17 mouse cellular contexts compared by ENCODE assay signal in genomic region chr4:134626350-134626749, GRCm38 (mm10).
A peak's percentile ranks its signal among the peaks of the same experiment; 100 is the strongest.
DNase-seq lines count a peak whose midpoint lies in the region; ATAC-seq and TF ChIP-seq lines count a peak whose summit lies in the region.
"Had no signal": no experiment of that assay in that cellular context is flagged by ENCODE, and none has a peak within 500 bp of the region (broad histone marks: within the 10 kb centered on the region; RNA-seq: fewer than 3 reads in every experiment).

No protein-coding gene starts in this region.

- no peaks in the 10 kb centered on the region for H3K36me3 ChIP-seq in heart, embryonic 12.5 days
- H3K36me3 ChIP-seq in embryonic facial prominence, embryonic 10.5 days (replicated peaks) = no peaks in the 10 kb centered on the region
- H3K36me3 ChIP-seq in kidney, adult 2 months (ENCODE audit: control insufficient read depth, insufficient read depth, low read length) = no peaks in the 10 kb centered on the region
- H3K36me3 ChIP-seq: embryonic facial prominence, embryonic 12.5 days; forebrain, embryonic 12.5 days; limb, embryonic 12.5 days; stomach, embryonic 15.5 days had no signal

- peaks cover 21% of the 10 kb centered on the region for H3K4me1 ChIP-seq in cortical plate, adult 2 months (ENCODE audit: control insufficient read depth, insufficient read depth, low read length)
- peaks cover 71% of the 10 kb centered on the region for H3K4me1 ChIP-seq in heart, embryonic 12.5 days (replicated peaks)
- H3K4me1 ChIP-seq in embryonic facial prominence, embryonic 10.5 days = peaks cover 28% of the 10 kb centered on the region
- H3K4me1 ChIP-seq in kidney, adult 2 months (ENCODE audit: control insufficient read depth, insufficient read depth, low read length) = no peaks in the 10 kb centered on the region; the same call in 1 of the 2 replicates
- H3K4me1 ChIP-seq: stomach, embryonic 15.5 days had no signal

- intact Hi-C loops in left cerebral cortex, postnatal 4 days (cut with DNase I) = no loop called here

- H3K27me3 ChIP-seq in heart, embryonic 12.5 days (replicated peaks) = no peaks in the 10 kb centered on the region
- no peaks in the 10 kb centered on the region for H3K27me3 ChIP-seq in embryonic facial prominence, embryonic 10.5 days (replicated peaks; ENCODE audit: low read depth, poor library complexity, severe bottlenecking)
- no peaks in the 10 kb centered on the region for H3K27me3 ChIP-seq in kidney, adult 2 months (replicated peaks; ENCODE audit: control insufficient read depth, insufficient read depth, low read length)
- H3K27me3 ChIP-seq: embryonic facial prominence, embryonic 12.5 days; stomach, embryonic 15.5 days had no signal

- no peak for TF ChIP-seq CTCF in cortical plate, adult 2 months (IDR thresholded peaks at IDR 0.05; ENCODE audit: extremely low read depth, insufficient read depth, low read length)
- no peak for TF ChIP-seq CTCF in kidney, adult 2 months (conservative IDR thresholded peaks at IDR 0.05; ENCODE audit: insufficient read depth, insufficient read length, low read depth, low read length)

- TF ChIP-seq POLR2A in cortical plate, adult 2 months (IDR thresholded peaks at IDR 0.05; ENCODE audit: extremely low read depth, insufficient read depth, low read length) = no peak
- TF ChIP-seq POLR2A in kidney, adult 2 months (IDR thresholded peaks at IDR 0.05; ENCODE audit: low read depth, low read length) = no peak

- 46% methylated on average over 4 of the region's 4 CpGs for WGBS in heart, embryonic 12.5 days
- 84% methylated on average over 4 of the region's 4 CpGs for WGBS in embryonic facial prominence, embryonic 10.5 days
- 77% methylated on average over 4 of the region's 4 CpGs for WGBS in kidney, adult 2 months

- no peak overlapping the region for H3K4me2 ChIP-seq in heart, embryonic 12.5 days
- H3K4me2 ChIP-seq: embryonic facial prominence, embryonic 12.5 days; forebrain, embryonic 12.5 days; limb, embryonic 12.5 days; stomach, embryonic 15.5 days had no signal

- 0 out of 2 replicates have a peak overlapping the region, but pooled peaks have one; percentile 92 for H3K27ac ChIP-seq in cortical plate, adult 2 months (ENCODE audit: insufficient read depth, low read length)
- peak overlapping the region; percentile 77 for H3K27ac ChIP-seq in heart, embryonic 12.5 days (ENCODE audit: poor library complexity, severe bottlenecking)
- H3K27ac ChIP-seq in embryonic facial prominence, embryonic 10.5 days (replicated peaks) = no peak overlapping the region
- H3K27ac ChIP-seq in kidney, adult 2 months (ENCODE audit: insufficient read depth, low read depth, low read length) = no peak overlapping the region
- H3K27ac ChIP-seq: embryonic facial prominence, embryonic 12.5 days; forebrain, embryonic 12.5 days; limb, embryonic 12.5 days; stomach, embryonic 15.5 days had no signal

- peak; percentile 74 to 86 for DNase-seq in left cerebral cortex, adult 18-20 months (ENCODE audit: low spot score in 2 of 2)
- DNase-seq in left cerebral cortex, postnatal 4 days = no peak
- DNase-seq in right cerebral cortex, adult 2 months (ENCODE audit: low spot score in 2 of 2) = peak; percentile 74 to 76
- DNase-seq in embryonic facial prominence, embryonic 10.5 days (ENCODE audit: low spot score) = no peak
- no peak for DNase-seq in kidney, adult 2 months
- DNase-seq in layer of hippocampus, adult 9-11 months = no peak
- DNase-seq: cerebellum, adult 2 months; kidney, postnatal 36 days; liver, postnatal 0 days; retina, postnatal 1 day had no signal

- 0 out of 2 replicates have a peak, but pooled peaks cover 3% of the 10 kb centered on the region for H3K9me3 ChIP-seq in heart, embryonic 12.5 days (replicated peaks)
- H3K9me3 ChIP-seq in embryonic facial prominence, embryonic 10.5 days = no peaks in the 10 kb centered on the region
- H3K9me3 ChIP-seq: embryonic facial prominence, embryonic 12.5 days; forebrain, embryonic 12.5 days; limb, embryonic 12.5 days; stomach, embryonic 15.5 days had no signal

- no peak overlapping the region for H3K4me3 ChIP-seq in cortical plate, adult 2 months (ENCODE audit: insufficient read depth, low read length)
- H3K4me3 ChIP-seq in heart, embryonic 12.5 days = no peak overlapping the region
- no peak overlapping the region for H3K4me3 ChIP-seq in embryonic facial prominence, embryonic 10.5 days
- no peak overlapping the region for H3K4me3 ChIP-seq in kidney, adult 2 months (ENCODE audit: insufficient read depth, low read depth, low read length)
- H3K4me3 ChIP-seq: embryonic facial prominence, embryonic 12.5 days; forebrain, embryonic 12.5 days; limb, embryonic 12.5 days; stomach, embryonic 15.5 days had no signal

- H3K9ac ChIP-seq in heart, embryonic 12.5 days = no peak overlapping the region
- H3K9ac ChIP-seq: embryonic facial prominence, embryonic 12.5 days; forebrain, embryonic 12.5 days; limb, embryonic 12.5 days; liver, postnatal 0 days; stomach, embryonic 15.5 days had no signal

- ATAC-seq in heart, embryonic 12.5 days (ENCODE audit: insufficient number of reproducible peaks, low FRiP score) = no peak
- ATAC-seq: inflammation-experienced regulatory T-cells, adult 6 months; liver, postnatal 0 days had no signal

Comparison
In these comparisons a context has a peak if more than half of its experiments do, and no peak if none do; other contexts are left out.
1. DNase-seq: peak in left cerebral cortex, adult 18-20 months (2 of 2) and right cerebral cortex, adult 2 months (2 of 2); none in left cerebral cortex, postnatal 4 days (single experiment), embryonic facial prominence, embryonic 10.5 days (single experiment), kidney, adult 2 months (single experiment) and layer of hippocampus, adult 9-11 months (single experiment).
2. H3K27ac ChIP-seq: peak in cortical plate, adult 2 months (single experiment) and heart, embryonic 12.5 days (single experiment); none in embryonic facial prominence, embryonic 10.5 days (single experiment) and kidney, adult 2 months (single experiment).